Mouse (Mus musculus) kidney, adult 2 months (tissue): ENCODE measurements around the gene Arfgef2.

Experiments
- CTCF ChIP-seq: fragments of 200-500 bp; conservative IDR thresholded peaks from 2 replicates; pipeline ENCODE4 v1.5.1; 2011; ENCODE audit warnings: low read depth, mild to moderate bottlenecking, control low read depth, low read length, moderate library complexity, mixed read lengths; ENCODE audit not compliant: insufficient read depth, insufficient read length
- POLR2A ChIP-seq: fragments of 200-500 bp; IDR thresholded peaks from one replicate; pipeline ENCODE4 v1.6.1; 2011; ENCODE audit warnings: low read depth, low read length, control low read depth

DNA sequence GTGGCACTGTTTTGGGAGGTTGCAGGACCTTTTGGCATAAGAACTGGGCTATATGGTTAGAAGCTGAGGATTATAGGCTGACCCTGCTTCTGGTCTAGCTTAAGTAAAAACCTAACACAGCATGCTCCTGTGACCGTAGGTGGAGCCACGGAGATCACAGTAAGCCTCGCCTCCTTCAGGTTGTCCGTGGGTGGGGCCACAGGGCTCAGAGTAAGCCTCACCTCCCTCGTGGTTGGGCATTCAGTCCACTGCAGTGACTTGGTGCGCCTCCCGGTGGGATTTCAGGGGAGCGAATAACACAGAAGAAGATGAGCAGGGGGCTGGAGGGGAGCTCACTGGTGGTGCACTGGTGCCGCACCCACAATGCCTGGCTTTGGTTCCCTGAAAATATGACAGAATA, 37.8 kb upstream of the Arfgef2 start:
- TF ChIP-seq CTCF (no peak), POLR2A (no peak)
